Mouse (Mus musculus) skeletal muscle tissue, adult 2 months (tissue): Measurements from ENCODE around the gene Phip.
A peak's percentile ranks its signal among the peaks of the same experiment; 100 is the strongest.

ENCODE experiments used
- DNase-seq: peaks from one replicate; pipeline ENCODE4 v3.0.0-alpha.2; 2012; ENCODE audit warnings: low read depth, low spot score

Phip gene

GRCm38 (mm10) chr9:82975342-82976215 lies at the start of gene Phip:
TSS of gene Phip (minus strand) at chr9:82975516.
- peak; percentile 92 for DNase-seq

- DNase-seq: peak; percentile 62
Measured at GRCm38 (mm10) chr9:83023724-83024123, 48.4 kb upstream of the Phip start.

GRCm38 (mm10) chr9:83014516-83014915 lies 39.2 kb upstream of the Phip start:
- no peak for DNase-seq

GRCm38 (mm10) chr9:83008306-83008705 lies 33.0 kb upstream of the Phip start:
- DNase-seq: no peak

- DNase-seq: peak; percentile 10
Measured at GRCm38 (mm10) chr9:83001342-83001741, 26.0 kb upstream of the Phip start.

- DNase-seq: no peak
Measured at GRCm38 (mm10) chr9:82997765-82998500, 22.6 kb upstream of the Phip start.

- no peak for DNase-seq
Measured at GRCm38 (mm10) chr9:82976936-82977335, 1.6 kb upstream of the Phip start.

GRCm38 (mm10) chr9:82976219-82976618 lies 903 bp upstream of the Phip start:
- DNase-seq: no peak

GRCm38 (mm10) chr9:82974962-82975341 lies 364 bp downstream of the Phip start:
- no peak for DNase-seq

GRCm38 (mm10) chr9:82974187-82974861 lies 992 bp downstream of the Phip start:
- DNase-seq: peak; percentile 83

GRCm38 (mm10) chr9:82973321-82973892 lies 1.9 kb downstream of the Phip start:
- DNase-seq: no peak

- DNase-seq: no peak
Measured at GRCm38 (mm10) chr9:82971433-82971832, 3.9 kb downstream of the Phip start.

- no peak for DNase-seq
Measured at GRCm38 (mm10) chr9:82967076-82967621, 8.2 kb downstream of the Phip start.

GRCm38 (mm10) chr9:82963981-82964380 lies 11.3 kb downstream of the Phip start:
- DNase-seq: no peak

- no peak for DNase-seq
Measured at GRCm38 (mm10) chr9:82961352-82961751, 14.0 kb downstream of the Phip start.

- no peak for DNase-seq
Measured at GRCm38 (mm10) chr9:82955267-82955666, 20.0 kb downstream of the Phip start.

GRCm38 (mm10) chr9:82952330-82952729 lies 23.0 kb downstream of the Phip start:
- DNase-seq: no peak

GRCm38 (mm10) chr9:82951435-82952004 lies 23.8 kb downstream of the Phip start:
- no peak for DNase-seq

GRCm38 (mm10) chr9:82907246-82907645 lies 68.1 kb downstream of the Phip start:
- DNase-seq: no peak

GRCm38 (mm10) chr9:82888645-82889044 lies 86.7 kb downstream of the Phip start:
- DNase-seq: no peak

- no peak for DNase-seq
Measured at GRCm38 (mm10) chr9:82884177-82884576, 91.1 kb downstream of the Phip start.
